Mouse (Mus musculus) urinary bladder, postnatal 10 days (tissue): ENCODE data around the gene Esrrb.

ENCODE experiments used
- DNase-seq: peaks from one replicate; pipeline ENCODE4 v3.0.0; 2022; ENCODE audit warnings: low spot score

Gene Esrrb

GRCm38 (mm10) chr12:86360696-86361631, at the start of gene Esrrb:
TSS of gene Esrrb (plus strand) at chr12:86361117.
- no peak for DNase-seq

DNA sequence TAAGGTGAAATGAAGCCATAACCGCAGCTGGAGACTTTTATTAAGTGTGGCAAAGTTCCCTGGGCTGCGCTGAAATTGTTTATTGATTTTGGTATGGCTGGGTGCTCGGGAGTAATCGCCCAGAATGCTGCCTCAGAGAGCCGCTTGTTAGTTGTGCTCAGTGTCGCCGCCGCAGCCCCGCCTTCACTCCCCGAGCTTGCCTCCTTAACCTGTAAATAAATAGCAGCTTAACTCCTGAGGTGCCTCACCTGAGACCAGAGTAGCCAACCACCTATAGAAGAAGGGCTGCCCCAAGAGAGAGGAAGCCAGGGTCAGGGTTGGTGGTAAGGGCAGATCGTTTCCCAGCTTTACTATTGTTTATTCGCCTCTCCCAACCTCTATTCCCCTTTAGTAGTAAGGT, 40.3 kb upstream of the Esrrb start:
- DNase-seq, result no peak

DNA sequence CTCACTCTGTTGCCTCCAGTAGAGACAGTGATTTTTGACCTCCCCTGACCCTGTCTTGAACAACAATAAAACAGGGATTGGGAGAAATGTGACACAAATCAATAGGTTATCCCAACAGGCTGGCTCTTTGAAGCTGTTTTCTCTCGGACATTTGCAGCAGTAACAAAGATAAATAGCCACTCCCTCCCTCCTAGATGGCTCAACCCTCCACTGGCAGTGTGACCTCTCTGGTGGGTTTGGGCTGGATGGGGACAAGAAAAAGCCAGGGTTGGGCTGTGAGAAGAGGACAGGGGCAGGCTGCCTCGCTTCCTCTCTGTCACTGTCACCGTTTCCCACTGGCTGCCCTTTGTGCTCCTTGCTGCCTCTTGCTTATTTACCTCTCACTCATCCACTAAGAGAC, 36.6 kb upstream of the Esrrb start:
- no peak for DNase-seq

- DNase-seq, result no peak
These were observed 31.1 kb upstream of the Esrrb start for GRCm38 (mm10) chr12:86329813-86330212.

GRCm38 (mm10) chr12:86330684-86331083, 30.2 kb upstream of the Esrrb start:
- DNase-seq, result no peak

DNA sequence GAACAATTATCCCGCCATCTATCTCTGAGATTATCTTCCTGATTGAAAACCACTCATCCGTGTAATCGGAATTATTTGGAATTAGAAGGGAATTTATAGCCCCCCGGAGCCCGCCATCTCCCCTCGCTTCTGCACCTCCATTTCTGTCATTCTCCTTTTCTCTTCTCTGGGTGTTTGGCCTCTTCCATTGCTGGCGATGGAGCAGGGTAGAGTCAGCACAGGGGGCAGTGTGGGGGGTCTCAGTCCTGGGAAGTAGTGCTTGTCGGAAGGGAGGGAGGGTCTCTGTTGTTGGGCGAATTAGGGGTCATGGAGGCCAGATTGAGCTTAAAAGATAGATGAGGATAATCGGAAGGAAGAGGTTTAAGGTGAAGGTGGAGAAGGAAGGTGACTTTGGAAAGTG, 29.7 kb upstream of the Esrrb start:
- DNase-seq, result no peak

DNA sequence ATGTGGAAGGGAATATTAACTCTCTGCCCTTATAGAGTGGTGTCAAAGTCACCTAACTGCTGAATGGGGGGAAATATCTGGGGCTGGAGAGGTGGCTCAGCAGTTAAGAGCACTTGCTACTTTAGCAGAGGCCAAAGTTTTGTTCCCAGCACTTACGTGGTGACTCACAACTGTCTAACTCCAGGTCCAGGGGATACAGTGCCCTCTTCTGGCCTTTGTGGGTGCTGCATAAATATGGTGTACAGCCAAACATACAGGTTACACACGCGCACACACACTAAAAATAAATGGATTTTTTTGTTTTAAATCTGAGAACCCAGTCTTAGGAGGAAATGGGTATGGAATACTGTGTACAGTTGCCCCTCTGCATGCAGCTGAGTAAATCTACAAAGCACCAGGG, 24.7 kb upstream of the Esrrb start:
- DNase-seq, result no peak

- DNase-seq, result no peak
These were observed 24.0 kb upstream of the Esrrb start for GRCm38 (mm10) chr12:86336887-86337286.

DNA sequence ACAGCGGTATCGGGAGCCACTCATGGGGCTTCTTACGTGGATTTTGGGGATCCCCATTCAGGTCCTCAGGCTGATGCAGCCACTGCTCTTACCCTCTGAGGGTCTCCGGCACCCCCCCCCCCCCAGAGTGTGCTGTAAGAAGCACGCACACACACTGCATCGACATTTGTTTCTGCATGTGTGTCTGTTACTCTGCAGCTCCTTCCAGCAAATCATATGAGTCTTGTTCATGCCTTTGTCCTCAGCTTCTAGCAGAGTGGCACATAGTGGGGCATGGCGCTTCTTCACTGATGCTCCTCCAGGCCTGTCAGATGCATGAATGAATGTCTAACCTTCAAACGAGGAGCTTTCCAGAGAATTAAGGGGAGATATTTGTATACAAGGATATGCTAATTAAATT, 11.4 kb upstream of the Esrrb start:
- DNase-seq, result no peak

GRCm38 (mm10) chr12:86359406-86359805, 1.5 kb upstream of the Esrrb start:
- DNase-seq, result no peak

DNA sequence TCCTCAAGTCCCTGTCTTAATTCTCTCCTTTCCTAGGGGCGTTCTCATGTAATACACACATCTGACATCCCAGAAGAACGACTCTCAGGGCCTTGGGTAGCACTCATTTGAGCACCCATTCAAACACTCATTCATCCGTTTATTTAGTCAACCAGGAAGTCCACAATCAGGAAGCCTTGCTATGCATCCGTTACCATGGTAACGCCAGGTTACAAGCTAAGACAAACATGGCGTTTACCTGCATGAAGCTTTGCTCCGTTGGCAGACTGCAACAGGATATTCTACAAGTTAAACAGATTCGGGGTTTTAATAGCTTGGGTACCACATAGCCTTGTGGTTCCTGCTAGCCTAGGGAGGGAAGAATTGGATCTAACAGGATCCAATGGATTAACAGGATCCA, 1.0 kb upstream of the Esrrb start:
- no peak for DNase-seq

GRCm38 (mm10) chr12:86364285-86364684, 3.4 kb downstream of the Esrrb start:
- DNase-seq, result no peak

- no peak for DNase-seq
These were observed 3.8 kb downstream of the Esrrb start for GRCm38 (mm10) chr12:86364756-86365155.

DNA sequence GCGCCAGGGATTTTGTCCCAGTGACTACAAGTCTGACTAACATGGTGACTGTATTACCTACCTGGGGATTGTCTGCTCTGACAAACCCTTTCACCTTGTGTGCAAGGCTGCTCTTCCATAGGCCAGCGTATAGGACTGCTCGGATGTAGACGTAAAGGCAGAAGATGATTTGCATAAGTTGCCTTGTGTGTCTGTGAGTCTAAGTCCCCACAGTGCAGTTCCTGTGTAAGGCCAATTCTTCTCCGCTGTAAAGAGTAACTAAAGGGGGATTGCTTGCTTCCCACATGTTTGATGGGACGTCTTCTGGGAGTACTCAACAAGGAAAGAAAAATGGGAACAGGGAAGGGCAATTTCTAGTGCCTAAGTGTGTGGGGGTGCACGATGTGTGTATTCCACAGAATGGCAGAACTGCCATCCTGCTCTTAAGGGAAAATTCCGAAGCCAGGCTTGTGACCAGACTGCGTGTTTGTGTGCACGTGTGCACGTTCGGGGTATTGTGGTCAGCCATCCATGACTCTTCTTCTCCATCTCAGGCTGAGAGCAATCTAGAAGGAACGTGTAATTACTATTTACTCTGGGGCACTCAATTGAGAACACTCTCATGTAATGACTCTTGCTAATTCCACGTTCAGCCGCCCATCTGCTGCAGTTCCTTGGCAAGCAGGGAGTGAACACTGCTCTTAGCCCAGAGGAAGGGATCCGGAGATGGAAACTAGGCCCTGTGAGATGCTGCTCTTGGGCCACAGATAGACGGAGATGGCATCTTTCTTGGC, 9.9 kb downstream of the Esrrb start:
- no peak for DNase-seq

- DNase-seq, result no peak
These were observed 13.4 kb downstream of the Esrrb start for GRCm38 (mm10) chr12:86374286-86374685.

- no peak for DNase-seq
These were observed 18.8 kb downstream of the Esrrb start for GRCm38 (mm10) chr12:86379672-86380213.

GRCm38 (mm10) chr12:86383803-86384202, 22.9 kb downstream of the Esrrb start:
- no peak for DNase-seq

DNA sequence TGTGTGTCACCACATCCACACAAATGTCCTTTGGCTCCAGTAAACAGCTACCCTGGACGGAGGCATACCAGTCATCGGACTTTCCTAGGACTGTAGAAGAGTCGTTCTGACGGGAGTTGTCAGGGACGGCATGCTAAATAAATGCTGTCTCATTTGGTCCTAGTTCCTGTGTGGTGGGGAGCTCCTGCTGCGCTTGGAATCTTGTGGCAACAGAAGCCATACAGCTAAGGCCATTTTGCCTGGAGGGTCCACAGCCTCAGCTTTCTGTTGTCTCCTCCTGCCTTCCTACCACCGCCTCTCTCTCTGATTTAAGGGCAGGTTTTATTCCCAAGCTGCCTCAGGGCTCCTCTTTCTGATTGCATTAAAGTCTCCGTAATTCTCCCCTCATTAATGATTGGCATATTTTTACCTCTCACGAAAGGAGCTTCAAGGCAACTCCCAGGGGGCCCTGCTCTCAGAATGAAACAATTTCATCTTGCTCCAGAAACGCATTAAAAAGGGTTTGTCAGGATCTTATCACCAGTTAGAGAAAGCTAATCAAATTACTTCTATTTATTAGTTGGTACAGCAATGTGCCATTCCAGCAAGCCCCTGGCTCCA, 26.9 kb downstream of the Esrrb start:
- DNase-seq, result no peak

DNA sequence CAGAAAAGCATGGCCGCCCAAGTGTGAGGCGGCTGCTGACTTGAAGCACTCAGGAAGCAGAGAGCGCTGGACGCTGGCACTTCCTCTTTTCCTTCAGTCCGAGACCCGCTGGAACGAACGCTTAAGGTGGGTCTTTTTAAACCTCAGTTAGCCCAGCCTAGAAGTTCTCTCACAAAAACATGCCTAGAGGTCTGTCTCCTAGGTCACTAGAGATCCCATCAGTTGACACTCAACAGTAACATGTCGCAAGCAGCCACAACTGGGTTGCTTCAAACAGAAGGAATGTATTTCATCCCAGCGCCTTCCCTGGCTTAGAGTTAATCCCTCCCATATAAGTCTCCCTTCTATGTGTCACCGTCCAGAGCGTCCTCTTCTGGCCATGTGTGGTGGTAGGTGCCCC, 33.9 kb downstream of the Esrrb start:
- no peak for DNase-seq

DNA sequence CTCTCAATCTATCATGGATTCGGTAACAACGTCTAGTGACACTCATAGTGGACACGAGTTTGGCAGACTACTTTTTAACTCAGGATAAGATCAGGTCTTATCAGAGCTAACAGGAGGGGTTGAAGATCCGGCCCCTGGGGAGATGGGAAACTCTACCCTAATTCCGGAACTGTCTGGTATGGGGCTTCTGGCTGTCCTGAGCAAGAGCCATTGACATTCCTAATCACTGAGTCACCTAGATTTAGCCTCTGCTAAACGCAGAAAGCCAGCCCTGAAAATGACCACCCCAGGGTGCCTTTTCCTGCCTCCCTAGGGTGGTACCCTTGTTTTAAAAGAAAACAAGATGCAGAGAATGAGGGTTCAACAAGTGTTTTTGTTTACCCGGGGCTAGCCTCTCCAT, 34.4 kb downstream of the Esrrb start:
- DNase-seq, result no peak

- no peak for DNase-seq
These were observed 37.8 kb downstream of the Esrrb start for GRCm38 (mm10) chr12:86398762-86399161.

GRCm38 (mm10) chr12:86402718-86403117, 41.8 kb downstream of the Esrrb start:
- peak; percentile 20 for DNase-seq
